Mouse (Mus musculus): ENCODE measurements around the gene Ppm1e. TPM values are rescaled to one million over a fixed set of nuclear protein-coding genes. Genes with fewer than 3 reads are reported as not detected.

The Ppm1e gene
- polyA plus RNA-seq (2014; fragmentation: Illumina TruSeq; extraction: RNeasy Lipid Tissue Mini Kit (QIAGEN cat#74804); ENCODE audit: low read depth, low replicate concordance) = 68.2 TPM

DNA sequence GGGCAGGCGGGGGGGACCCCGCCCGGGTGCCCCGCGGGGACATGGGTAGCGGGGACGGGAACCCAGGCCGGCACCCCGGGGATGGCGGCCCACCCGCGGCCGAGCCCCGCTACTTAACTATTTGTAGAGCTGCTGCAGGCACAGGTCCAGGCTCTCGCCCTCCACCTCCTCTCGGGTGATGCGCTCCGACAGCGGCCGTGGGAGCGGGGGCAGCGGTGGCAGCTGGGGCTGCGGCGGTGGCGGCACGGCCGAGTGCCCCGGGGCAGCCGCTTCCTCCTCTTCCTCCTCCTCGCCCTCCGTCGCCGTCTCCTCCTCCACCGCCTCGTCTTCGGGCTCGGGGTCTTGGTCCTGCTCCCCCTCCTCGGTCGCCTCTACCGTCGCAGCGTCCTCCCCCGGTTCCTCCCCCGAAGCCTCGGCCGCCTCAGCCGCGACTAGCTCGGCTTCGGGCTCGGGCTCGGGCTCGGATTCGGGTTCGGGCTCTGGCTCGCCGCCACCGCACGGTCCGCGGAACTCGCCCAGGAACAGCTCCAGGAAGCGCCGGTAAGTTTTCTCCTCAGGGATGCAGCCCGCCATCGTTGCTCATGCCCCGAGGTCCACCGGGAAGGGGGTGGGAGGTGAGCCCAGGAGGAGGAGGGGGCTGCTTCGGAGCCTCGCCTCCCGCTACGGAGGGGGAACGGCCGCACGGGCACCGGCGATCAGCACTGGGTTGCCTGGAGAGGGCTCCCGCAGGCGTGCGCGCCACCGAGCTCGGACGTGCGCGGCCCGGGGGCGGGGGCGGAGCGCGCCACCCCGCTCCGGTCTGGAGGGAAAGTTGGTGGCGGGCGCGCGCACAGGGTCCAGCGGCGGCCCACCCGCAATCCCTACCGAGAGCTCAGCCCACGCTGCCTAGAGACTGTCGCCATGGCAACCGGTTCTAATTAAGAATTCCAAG lies at the start of gene Ppm1e:
Gene Ppm1e, minus strand, starts transcription at position 693 of the 931 bp plus-strand sequence.

GRCm38 (mm10) chr11:87404876-87405275 lies 46.1 kb upstream of the Ppm1e start, which contains the start of the genes Rad51c and Tex14:
Gene Rad51c (minus strand): TSS chr11:87404954.
Gene Tex14 (plus strand): TSS chr11:87405065.

Other genes starting within 250 kb of the Ppm1e start
- gene Ska2, start 249.8 kb downstream of the Ppm1e start, polyA plus RNA-seq (2014; fragmentation: Illumina TruSeq; extraction: RNeasy Lipid Tissue Mini Kit (QIAGEN cat#74804); ENCODE audit: low read depth, low replicate concordance) = 32.0 TPM
- 27.7 TPM for gene Trim37, start 231.9 kb downstream of the Ppm1e start, polyA plus RNA-seq (2014; fragmentation: Illumina TruSeq; extraction: RNeasy Lipid Tissue Mini Kit (QIAGEN cat#74804); ENCODE audit: low read depth, low replicate concordance)
- gene Rad51c, start 45.9 kb upstream of the Ppm1e start, polyA plus RNA-seq (2014; fragmentation: Illumina TruSeq; extraction: RNeasy Lipid Tissue Mini Kit (QIAGEN cat#74804); ENCODE audit: low read depth, low replicate concordance) = 5.0 TPM
- gene Tex14, start 46.0 kb upstream of the Ppm1e start, polyA plus RNA-seq (2014; fragmentation: Illumina TruSeq; extraction: RNeasy Lipid Tissue Mini Kit (QIAGEN cat#74804); ENCODE audit: low read depth, low replicate concordance) = 0.23 TPM
- not detected for gene Gm11492, start 207.6 kb upstream of the Ppm1e start, polyA plus RNA-seq (2014; fragmentation: Illumina TruSeq; extraction: RNeasy Lipid Tissue Mini Kit (QIAGEN cat#74804); ENCODE audit: low read depth, low replicate concordance)
- gene Sept4, start 209.9 kb upstream of the Ppm1e start, polyA plus RNA-seq (2014; fragmentation: Illumina TruSeq; extraction: RNeasy Lipid Tissue Mini Kit (QIAGEN cat#74804); ENCODE audit: low read depth, low replicate concordance) = 12.4 TPM
- gene Mtmr4, start 233.1 kb upstream of the Ppm1e start, polyA plus RNA-seq (2014; fragmentation: Illumina TruSeq; extraction: RNeasy Lipid Tissue Mini Kit (QIAGEN cat#74804); ENCODE audit: low read depth, low replicate concordance) = 22.0 TPM

Measured in adrenal gland, adult 10 weeks (tissue).